Mouse (Mus musculus): ENCODE measurements around the gene Spsb1. TPM values are rescaled to one million over a fixed set of nuclear protein-coding genes. Genes with fewer than 3 reads are reported as not detected.
A peak's percentile ranks its signal among the peaks of the same experiment; 100 is the strongest.

Gene Spsb1
- polyA plus RNA-seq (2014; fragmentation: Nextera tagmentation; extraction: Ambion mirVana) = 17.0 and 19.9 TPM in 2 replicates

GRCm38 (mm10) chr4:149954893-149955439 is at the start of gene Spsb1:
Gene Spsb1 (minus strand): TSS chr4:149955043.
- Histone ChIP-seq H3K9me3 (ENCODE audit: control insufficient read depth, low read length) (no peaks in the 10 kb centered on the region), H3K27me3 (replicated peaks; ENCODE audit: control insufficient read depth, insufficient read depth, low read length) (peaks cover 15% of the 10 kb centered on the region), H3K4me1 (replicated peaks; ENCODE audit: control insufficient read depth, insufficient read depth, low read length) (peaks cover 14% of the 10 kb centered on the region), H3K36me3 (ENCODE audit: control insufficient read depth, insufficient read depth, low read length) (no peaks in the 10 kb centered on the region), H3K9ac (ENCODE audit: low read length) (peak within 1 kb of the TSS; percentile 67), H3K4me3 (ENCODE audit: low read depth, low read length) (peak within 1 kb of the TSS; percentile 68), H3K4me2 (ENCODE audit: low read length) (peak within 1 kb of the TSS; percentile 95), H3K27ac (ENCODE audit: low read depth) (peak within 1 kb of the TSS; percentile 57)
- under 1% methylated on average over 50 of the region's 51 CpGs for WGBS
- ATAC-seq (replicated peaks; ENCODE audit: low FRiP score, low TSS enrichment, low read depth) (peak; percentile 91), DNase-seq (ENCODE audit: low spot score) (peak; percentile 98)

- no peak overlapping the region for H3K4me2 ChIP-seq (ENCODE audit: low read length)
- 55% methylated on average over 4 of the region's 4 CpGs for WGBS
- peaks cover 49% of the 10 kb centered on the region for H3K4me1 ChIP-seq (replicated peaks; ENCODE audit: control insufficient read depth, insufficient read depth, low read length)
- H3K27me3 ChIP-seq (replicated peaks; ENCODE audit: control insufficient read depth, insufficient read depth, low read length) = no peaks in the 10 kb centered on the region
- H3K4me3 ChIP-seq (ENCODE audit: low read depth, low read length) = no peak overlapping the region
- ATAC-seq (replicated peaks; ENCODE audit: low FRiP score, low TSS enrichment, low read depth) (no peak), DNase-seq (ENCODE audit: low spot score) (no peak)
- no peak overlapping the region for H3K9ac ChIP-seq (ENCODE audit: low read length)
- no peaks in the 10 kb centered on the region for H3K36me3 ChIP-seq (ENCODE audit: control insufficient read depth, insufficient read depth, low read length)
- H3K9me3 ChIP-seq (ENCODE audit: control insufficient read depth, low read length) = no peaks in the 10 kb centered on the region
- H3K27ac ChIP-seq (ENCODE audit: low read depth) = peak overlapping the region; percentile 38; the same call in 1 of the 2 replicates
Measured at GRCm38 (mm10) chr4:150003641-150004040, 48.8 kb upstream of the Spsb1 start.

GRCm38 (mm10) chr4:150003021-150003580 is 48.3 kb upstream of the Spsb1 start:
- no peak overlapping the region for H3K27ac ChIP-seq (ENCODE audit: low read depth)
- no peaks in the 10 kb centered on the region for H3K36me3 ChIP-seq (ENCODE audit: control insufficient read depth, insufficient read depth, low read length)
- H3K4me2 ChIP-seq (ENCODE audit: low read length) = no peak overlapping the region
- 17% methylated on average over 7 of the region's 7 CpGs for WGBS
- ATAC-seq (replicated peaks; ENCODE audit: low FRiP score, low TSS enrichment, low read depth) (peak; percentile 56; the same call in 1 of the 2 replicates), DNase-seq (ENCODE audit: low spot score) (peak; percentile 74)
- peaks cover 47% of the 10 kb centered on the region for H3K4me1 ChIP-seq (replicated peaks; ENCODE audit: control insufficient read depth, insufficient read depth, low read length)
- H3K9ac ChIP-seq (ENCODE audit: low read length) = no peak overlapping the region
- no peaks in the 10 kb centered on the region for H3K27me3 ChIP-seq (replicated peaks; ENCODE audit: control insufficient read depth, insufficient read depth, low read length)
- no peak overlapping the region for H3K4me3 ChIP-seq (ENCODE audit: low read depth, low read length)
- no peaks in the 10 kb centered on the region for H3K9me3 ChIP-seq (ENCODE audit: control insufficient read depth, low read length)

- H3K4me2 ChIP-seq (ENCODE audit: low read length) = 0 out of 2 replicates have a peak overlapping the region, but pooled peaks have one; percentile 13
- peaks cover 41% of the 10 kb centered on the region for H3K4me1 ChIP-seq (replicated peaks; ENCODE audit: control insufficient read depth, insufficient read depth, low read length)
- no peak for DNase-seq (ENCODE audit: low spot score)
- no peaks in the 10 kb centered on the region for H3K27me3 ChIP-seq (replicated peaks; ENCODE audit: control insufficient read depth, insufficient read depth, low read length)
- H3K9ac ChIP-seq (ENCODE audit: low read length) = no peak overlapping the region
- 53% methylated on average over 12 of the region's 12 CpGs for WGBS
- H3K9me3 ChIP-seq (ENCODE audit: control insufficient read depth, low read length) = no peaks in the 10 kb centered on the region
- H3K27ac ChIP-seq (ENCODE audit: low read depth) = no peak overlapping the region
- H3K4me3 ChIP-seq (ENCODE audit: low read depth, low read length) = no peak overlapping the region
- no peak for ATAC-seq (replicated peaks; ENCODE audit: low FRiP score, low TSS enrichment, low read depth)
- no peaks in the 10 kb centered on the region for H3K36me3 ChIP-seq (ENCODE audit: control insufficient read depth, insufficient read depth, low read length)
Measured at GRCm38 (mm10) chr4:150002021-150002528, 47.2 kb upstream of the Spsb1 start.

- whole genome bisulfite sequencing = 51% methylated on average over 10 of the region's 10 CpGs
- Histone ChIP-seq H3K27me3 (replicated peaks; ENCODE audit: control insufficient read depth, insufficient read depth, low read length) (no peaks in the 10 kb centered on the region), H3K4me2 (ENCODE audit: low read length) (no peak overlapping the region; the same call in 1 of the 2 replicates), H3K36me3 (ENCODE audit: control insufficient read depth, insufficient read depth, low read length) (no peaks in the 10 kb centered on the region), H3K4me1 (replicated peaks; ENCODE audit: control insufficient read depth, insufficient read depth, low read length) (peaks cover 41% of the 10 kb centered on the region), H3K4me3 (ENCODE audit: low read depth, low read length) (no peak overlapping the region), H3K9ac (ENCODE audit: low read length) (no peak overlapping the region), H3K27ac (ENCODE audit: low read depth) (no peak overlapping the region), H3K9me3 (ENCODE audit: control insufficient read depth, low read length) (no peaks in the 10 kb centered on the region)
- ATAC-seq (replicated peaks; ENCODE audit: low FRiP score, low TSS enrichment, low read depth) (no peak), DNase-seq (ENCODE audit: low spot score) (no peak)
Measured at GRCm38 (mm10) chr4:150001221-150001860, 46.5 kb upstream of the Spsb1 start.

- Histone ChIP-seq H3K36me3 (ENCODE audit: control insufficient read depth, insufficient read depth, low read length) (no peaks in the 10 kb centered on the region), H3K4me3 (ENCODE audit: low read depth, low read length) (no peak overlapping the region), H3K4me1 (replicated peaks; ENCODE audit: control insufficient read depth, insufficient read depth, low read length) (peaks cover 41% of the 10 kb centered on the region), H3K9ac (ENCODE audit: low read length) (no peak overlapping the region), H3K27ac (ENCODE audit: low read depth) (no peak overlapping the region), H3K4me2 (ENCODE audit: low read length) (no peak overlapping the region), H3K27me3 (replicated peaks; ENCODE audit: control insufficient read depth, insufficient read depth, low read length) (no peaks in the 10 kb centered on the region), H3K9me3 (ENCODE audit: control insufficient read depth, low read length) (no peaks in the 10 kb centered on the region)
- DNase-seq (ENCODE audit: low spot score) (no peak), ATAC-seq (replicated peaks; ENCODE audit: low FRiP score, low TSS enrichment, low read depth) (no peak)
- 84% methylated on average over 15 of the region's 15 CpGs for WGBS
Measured at GRCm38 (mm10) chr4:149999931-150000555, 45.2 kb upstream of the Spsb1 start.

GRCm38 (mm10) chr4:149999510-149999900 is 44.7 kb upstream of the Spsb1 start:
- 87% methylated on average over 9 of the region's 9 CpGs for WGBS

GRCm38 (mm10) chr4:149998786-149999509 is 44.1 kb upstream of the Spsb1 start:
- ATAC-seq (replicated peaks; ENCODE audit: low FRiP score, low TSS enrichment, low read depth) (no peak), DNase-seq (ENCODE audit: low spot score) (no peak)
- no peak overlapping the region for H3K4me3 ChIP-seq (ENCODE audit: low read depth, low read length)
- no peak overlapping the region for H3K27ac ChIP-seq (ENCODE audit: low read depth)
- H3K9me3 ChIP-seq (ENCODE audit: control insufficient read depth, low read length) = no peaks in the 10 kb centered on the region
- H3K4me2 ChIP-seq (ENCODE audit: low read length) = no peak overlapping the region
- no peak overlapping the region for H3K9ac ChIP-seq (ENCODE audit: low read length)
- 81% methylated on average over 14 of the region's 14 CpGs for WGBS
- peaks cover 39% of the 10 kb centered on the region for H3K4me1 ChIP-seq (replicated peaks; ENCODE audit: control insufficient read depth, insufficient read depth, low read length)
- no peaks in the 10 kb centered on the region for H3K36me3 ChIP-seq (ENCODE audit: control insufficient read depth, insufficient read depth, low read length)
- H3K27me3 ChIP-seq (replicated peaks; ENCODE audit: control insufficient read depth, insufficient read depth, low read length) = no peaks in the 10 kb centered on the region

More at GRCm38 (mm10) chr4:149999510-149999900, 44.7 kb upstream of the Spsb1 start:
- Histone ChIP-seq H3K27me3 (replicated peaks; ENCODE audit: control insufficient read depth, insufficient read depth, low read length) (no peaks in the 10 kb centered on the region), H3K4me1 (replicated peaks; ENCODE audit: control insufficient read depth, insufficient read depth, low read length) (peaks cover 41% of the 10 kb centered on the region), H3K9me3 (ENCODE audit: control insufficient read depth, low read length) (no peaks in the 10 kb centered on the region), H3K36me3 (ENCODE audit: control insufficient read depth, insufficient read depth, low read length) (no peaks in the 10 kb centered on the region), H3K4me3 (ENCODE audit: low read depth, low read length) (no peak overlapping the region), H3K27ac (ENCODE audit: low read depth) (no peak overlapping the region), H3K9ac (ENCODE audit: low read length) (no peak overlapping the region), H3K4me2 (ENCODE audit: low read length) (no peak overlapping the region)
- no peak for DNase-seq (ENCODE audit: low spot score)
- no peak for ATAC-seq (replicated peaks; ENCODE audit: low FRiP score, low TSS enrichment, low read depth)

Measured in intestine, embryonic 14.5 days (tissue).